Mouse (Mus musculus): ENCODE measurements around the gene Gm17304. TPM values are rescaled to one million over a fixed set of nuclear protein-coding genes. Genes with fewer than 3 reads are reported as not detected.

Gm17304 gene
- polyA plus RNA-seq, 1 experiment from 2014 or later = not detected

- peak; percentile 43; the same call in 1 of the 2 replicates for ATAC-seq
- H3K4me1 ChIP-seq (replicated peaks; ENCODE audit: control insufficient read depth, insufficient read depth, low read length) = peaks cover 9% of the 10 kb centered on the region
- H3K4me2 ChIP-seq (ENCODE audit: low read length) = no peak overlapping the region
- no peaks in the 10 kb centered on the region for H3K27me3 ChIP-seq (replicated peaks; ENCODE audit: control insufficient read depth, insufficient read depth, low read length)
- H3K9ac ChIP-seq (replicated peaks; ENCODE audit: low read depth, low read length) = no peak overlapping the region
- WGBS = 57% methylated on average over 3 of the region's 3 CpGs
- no peaks in the 10 kb centered on the region for H3K36me3 ChIP-seq (ENCODE audit: control insufficient read depth, insufficient read depth)
- no peak overlapping the region for H3K27ac ChIP-seq (ENCODE audit: low read length)
- no peaks in the 10 kb centered on the region for H3K9me3 ChIP-seq (ENCODE audit: control insufficient read depth, low read length)
- no peak overlapping the region for H3K4me3 ChIP-seq (replicated peaks; ENCODE audit: low read length)
Observed at GRCm38 (mm10) chr5:106641876-106642275, 33.0 kb downstream of the Gm17304 start.

GRCm38 (mm10) chr5:106643434-106643833, 34.5 kb downstream of the Gm17304 start:
- H3K9me3 ChIP-seq (ENCODE audit: control insufficient read depth, low read length) = no peaks in the 10 kb centered on the region
- no peak overlapping the region for H3K4me2 ChIP-seq (ENCODE audit: low read length)
- no peaks in the 10 kb centered on the region for H3K27me3 ChIP-seq (replicated peaks; ENCODE audit: control insufficient read depth, insufficient read depth, low read length)
- 92% methylated on average over 4 of the region's 4 CpGs for WGBS
- H3K36me3 ChIP-seq (ENCODE audit: control insufficient read depth, insufficient read depth) = no peaks in the 10 kb centered on the region
- no peak overlapping the region for H3K9ac ChIP-seq (replicated peaks; ENCODE audit: low read depth, low read length)
- ATAC-seq = no peak
- H3K27ac ChIP-seq (ENCODE audit: low read length) = no peak overlapping the region
- H3K4me3 ChIP-seq (replicated peaks; ENCODE audit: low read length) = no peak overlapping the region
- peaks cover 9% of the 10 kb centered on the region for H3K4me1 ChIP-seq (replicated peaks; ENCODE audit: control insufficient read depth, insufficient read depth, low read length)

GRCm38 (mm10) chr5:106649441-106649840, 40.5 kb downstream of the Gm17304 start:
- Histone ChIP-seq H3K9ac (replicated peaks; ENCODE audit: low read depth, low read length) (no peak overlapping the region), H3K27ac (ENCODE audit: low read length) (no peak overlapping the region), H3K4me1 (replicated peaks; ENCODE audit: control insufficient read depth, insufficient read depth, low read length) (no peaks in the 10 kb centered on the region), H3K4me3 (replicated peaks; ENCODE audit: low read length) (no peak overlapping the region), H3K4me2 (ENCODE audit: low read length) (no peak overlapping the region), H3K9me3 (ENCODE audit: control insufficient read depth, low read length) (no peaks in the 10 kb centered on the region), H3K27me3 (replicated peaks; ENCODE audit: control insufficient read depth, insufficient read depth, low read length) (no peaks in the 10 kb centered on the region), H3K36me3 (ENCODE audit: control insufficient read depth, insufficient read depth) (no peaks in the 10 kb centered on the region)
- no peak for ATAC-seq

- Histone ChIP-seq H3K27ac (ENCODE audit: low read length) (no peak overlapping the region), H3K36me3 (ENCODE audit: control insufficient read depth, insufficient read depth) (no peaks in the 10 kb centered on the region), H3K9me3 (ENCODE audit: control insufficient read depth, low read length) (no peaks in the 10 kb centered on the region), H3K27me3 (replicated peaks; ENCODE audit: control insufficient read depth, insufficient read depth, low read length) (no peaks in the 10 kb centered on the region), H3K9ac (replicated peaks; ENCODE audit: low read depth, low read length) (no peak overlapping the region), H3K4me3 (replicated peaks; ENCODE audit: low read length) (no peak overlapping the region), H3K4me1 (replicated peaks; ENCODE audit: control insufficient read depth, insufficient read depth, low read length) (no peaks in the 10 kb centered on the region), H3K4me2 (ENCODE audit: low read length) (no peak overlapping the region)
- ATAC-seq = no peak
Observed at GRCm38 (mm10) chr5:106649995-106650394, 41.1 kb downstream of the Gm17304 start.

- 95% methylated on average over 4 of the region's 4 CpGs for WGBS
- no peak overlapping the region for H3K4me2 ChIP-seq (ENCODE audit: low read length)
- no peak for ATAC-seq
- H3K27ac ChIP-seq (ENCODE audit: low read length) = no peak overlapping the region
- no peaks in the 10 kb centered on the region for H3K9me3 ChIP-seq (ENCODE audit: control insufficient read depth, low read length)
- no peak overlapping the region for H3K4me3 ChIP-seq (replicated peaks; ENCODE audit: low read length)
- H3K4me1 ChIP-seq (replicated peaks; ENCODE audit: control insufficient read depth, insufficient read depth, low read length) = no peaks in the 10 kb centered on the region
- H3K27me3 ChIP-seq (replicated peaks; ENCODE audit: control insufficient read depth, insufficient read depth, low read length) = no peaks in the 10 kb centered on the region
- H3K9ac ChIP-seq (replicated peaks; ENCODE audit: low read depth, low read length) = no peak overlapping the region
- H3K36me3 ChIP-seq (ENCODE audit: control insufficient read depth, insufficient read depth) = no peaks in the 10 kb centered on the region
Observed at GRCm38 (mm10) chr5:106652220-106652753, 43.4 kb downstream of the Gm17304 start.

GRCm38 (mm10) chr5:106652790-106653328, 44.0 kb downstream of the Gm17304 start:
- Histone ChIP-seq H3K27me3 (replicated peaks; ENCODE audit: control insufficient read depth, insufficient read depth, low read length) (no peaks in the 10 kb centered on the region), H3K4me3 (replicated peaks; ENCODE audit: low read length) (no peak overlapping the region), H3K4me2 (ENCODE audit: low read length) (no peak overlapping the region), H3K4me1 (replicated peaks; ENCODE audit: control insufficient read depth, insufficient read depth, low read length) (no peaks in the 10 kb centered on the region), H3K9me3 (ENCODE audit: control insufficient read depth, low read length) (no peaks in the 10 kb centered on the region), H3K27ac (ENCODE audit: low read length) (no peak overlapping the region), H3K9ac (replicated peaks; ENCODE audit: low read depth, low read length) (no peak overlapping the region), H3K36me3 (ENCODE audit: control insufficient read depth, insufficient read depth) (no peaks in the 10 kb centered on the region)
- WGBS = 91% methylated on average over 3 of the region's 3 CpGs
- no peak for ATAC-seq

Other genes starting within 250 kb of the Gm17304 start
- gene Barhl2, start 150.9 kb upstream of the Gm17304 start, polyA plus RNA-seq (2015; fragmentation: Nextera tagmentation; extraction: Ambion mirVana) = 0.47 and 1.6 TPM in 2 replicates
- 79.1 and 85.8 TPM in 2 replicates for gene Zfp644, start 88.2 kb downstream of the Gm17304 start, polyA plus RNA-seq (2015; fragmentation: Nextera tagmentation; extraction: Ambion mirVana)

Data from forebrain, embryonic 16.5 days (tissue).